Comparison of ENCODE assay signal across 24 mouse cellular contexts in genomic region chr17:15680661-15681060, GRCm38 (mm10). TPM values are rescaled to one million over a fixed set of nuclear protein-coding genes. Genes with fewer than 3 reads are reported as not detected.
DNase-seq lines count a peak whose midpoint lies in the region; ATAC-seq and TF ChIP-seq lines count a peak whose summit lies in the region.
"Had no signal": no experiment of that assay in that cellular context is flagged by ENCODE, and none has a peak within 500 bp of the region (broad histone marks: within the 10 kb centered on the region; RNA-seq: fewer than 3 reads in every experiment).

No protein-coding gene starts in this region.

- ATAC-seq in heart, embryonic 11.5 days (replicated peaks; ENCODE audit: insufficient number of reproducible peaks, low FRiP score, low TSS enrichment) = no peak
- ATAC-seq: activated CD4-positive, CD25-positive, alpha-beta regulatory T cell, adult 4 months; forebrain, embryonic 14.5 days; forebrain, embryonic 16.5 days; Patski had no signal

- 72% methylated on average over 4 of the region's 4 CpGs for WGBS in cerebellum, adult 2 months
- WGBS in heart, embryonic 11.5 days (ENCODE audit: insufficient replicate concordance) = 83% methylated on average over 4 of the region's 4 CpGs

- H3K27me3 ChIP-seq in cerebellum, adult 2 months (ENCODE audit: control insufficient read depth, insufficient read depth, low read length) = no peaks in the 10 kb centered on the region
- H3K27me3 ChIP-seq in heart, embryonic 11.5 days (ENCODE audit: control insufficient read depth, insufficient read depth, low read length) = no peaks in the 10 kb centered on the region
- H3K27me3 ChIP-seq: embryonic facial prominence, embryonic 13.5 days; embryonic facial prominence, embryonic 15.5 days; forebrain, embryonic 12.5 days; Patski had no signal

- no peaks in the 10 kb centered on the region for H3K36me3 ChIP-seq in heart, embryonic 11.5 days (ENCODE audit: control insufficient read depth, insufficient read depth, low read length)
- H3K36me3 ChIP-seq: embryonic facial prominence, embryonic 13.5 days; embryonic facial prominence, embryonic 15.5 days; forebrain, embryonic 10.5 days; forebrain, embryonic 12.5 days; G1E had no signal

- no peak overlapping the region for H3K4me2 ChIP-seq in heart, embryonic 11.5 days
- H3K4me2 ChIP-seq: embryonic facial prominence, embryonic 13.5 days; embryonic facial prominence, embryonic 15.5 days; forebrain, embryonic 12.5 days had no signal

- peak; percentile 81 for DNase-seq in ES-CJ7 (ENCODE audit: low read depth, low spot score)
- peak; percentile 97 for DNase-seq in R1 (ENCODE audit: low read depth, low spot score)
- DNase-seq in cerebellum, adult 2 months = no peak
- DNase-seq in heart, adult 8-10 months (ENCODE audit: low spot score) = no peak
- DNase-seq: adrenal gland, adult 8-10 months; adrenal gland, postnatal 14 days; adrenal gland, postnatal 36 days; cerebellum, adult 11-12 months; cerebellum, adult 8-10 months; cerebellum, adult 9-11 months; cerebellum, postnatal 14 days; cerebellum, postnatal 36 days; embryo, embryonic 11 days had no signal

- TF ChIP-seq POLR2A in cerebellum, adult 2 months (IDR thresholded peaks at IDR 0.05; ENCODE audit: borderline replicate concordance, insufficient read depth, low read length) = no peak

- no peak overlapping the region for H3K27ac ChIP-seq in cerebellum, adult 2 months (ENCODE audit: insufficient read depth, low read length)
- no peak overlapping the region for H3K27ac ChIP-seq in heart, embryonic 11.5 days (ENCODE audit: low read depth, low read length)
- H3K27ac ChIP-seq: embryonic facial prominence, embryonic 13.5 days; embryonic facial prominence, embryonic 15.5 days; forebrain, embryonic 10.5 days; forebrain, embryonic 12.5 days had no signal

- H3K9me3 ChIP-seq in heart, embryonic 11.5 days (replicated peaks; ENCODE audit: control insufficient read depth, low read length) = no peaks in the 10 kb centered on the region
- H3K9me3 ChIP-seq: embryonic facial prominence, embryonic 13.5 days; embryonic facial prominence, embryonic 15.5 days; forebrain, embryonic 10.5 days; forebrain, embryonic 12.5 days; G1E had no signal

- H3K4me3 ChIP-seq in cerebellum, adult 2 months (replicated peaks; ENCODE audit: insufficient read depth, low read depth, low read length) = no peak overlapping the region
- H3K4me3 ChIP-seq in heart, embryonic 11.5 days (ENCODE audit: low read depth, low read length) = no peak overlapping the region
- H3K4me3 ChIP-seq: embryonic facial prominence, embryonic 13.5 days; embryonic facial prominence, embryonic 15.5 days; erythroblast, embryonic 14.5 days; forebrain, embryonic 10.5 days; forebrain, embryonic 12.5 days had no signal

- no peak overlapping the region for H3K9ac ChIP-seq in heart, embryonic 11.5 days (ENCODE audit: low read depth, low read length)
- H3K9ac ChIP-seq: embryonic facial prominence, embryonic 13.5 days; embryonic facial prominence, embryonic 15.5 days; forebrain, embryonic 12.5 days had no signal

- H3K4me1 ChIP-seq in cerebellum, adult 2 months (ENCODE audit: control insufficient read depth, insufficient read depth, low read length) = no peaks in the 10 kb centered on the region
- H3K4me1 ChIP-seq in heart, embryonic 11.5 days (ENCODE audit: control insufficient read depth, insufficient read depth, low read length) = no peaks in the 10 kb centered on the region
- H3K4me1 ChIP-seq: embryonic facial prominence, embryonic 13.5 days; embryonic facial prominence, embryonic 15.5 days had no signal

- TF ChIP-seq CTCF in cerebellum, adult 2 months (IDR thresholded peaks at IDR 0.05; ENCODE audit: borderline replicate concordance, insufficient read depth, low read depth, low read length) = no peak

RNA-seq across cellular contexts. Expression of gene Chd1, which starts 24.1 kb away (rescaled TPM):
- polyA plus RNA-seq in cerebellum, adult 2 months (2012; rRNA removed) = 6.6 and 7.0 TPM in 2 replicates
- 17.1 and 26.2 TPM in 2 replicates for polyA plus RNA-seq in heart, embryonic 11.5 days (2014; fragmentation: Nextera tagmentation; extraction: Ambion mirVana)
- total RNA-seq in heart, adult 8-10 months (2022) = 10 to 100 TPM; 14.0 to 16.8 (median 15.8) TPM

Comparison
In these comparisons a context has a peak if more than half of its experiments do, and no peak if none do; other contexts are left out.
1. DNase-seq: peak in ES-CJ7 (single experiment) and R1 (single experiment); none in cerebellum, adult 2 months (0 of 2) and heart, adult 8-10 months (single experiment).